Mouse (Mus musculus): ENCODE measurements around the gene Tmx2. TPM values are rescaled to one million over a fixed set of nuclear protein-coding genes. Genes with fewer than 3 reads are reported as not detected.

The Tmx2 gene
- 108 TPM for polyA plus RNA-seq (2017; shearing (Covaris generic))

DNA sequence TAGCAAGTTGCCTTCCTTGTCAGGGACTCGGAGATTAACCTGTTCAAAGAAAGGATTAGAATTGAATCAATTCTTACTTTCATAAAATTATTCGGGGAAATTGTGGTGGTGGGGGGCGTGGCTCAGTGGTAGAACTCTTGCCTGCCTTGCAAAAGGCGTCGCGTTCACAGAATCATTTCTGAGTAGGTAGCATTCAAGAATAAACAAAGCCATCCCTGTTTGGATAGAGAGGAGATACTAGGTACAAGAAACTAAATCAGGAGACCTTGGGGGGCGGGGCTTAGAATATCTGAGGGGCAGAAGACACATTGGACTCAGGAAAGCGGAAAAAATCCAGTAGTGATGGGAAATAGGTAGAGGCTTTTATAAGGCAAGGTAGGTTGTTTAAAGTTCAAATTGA lies at the start of gene Tmx2:
Gene Tmx2, minus strand, starts transcription at position 125 of the 400 bp plus-strand sequence.

GRCm38 (mm10) chr2:84727172-84727858 lies 48.4 kb upstream of the Tmx2 start, which contains the start of gene Clp1:
TSS of gene Clp1 (minus strand) at chr2:84727350.

DNA sequence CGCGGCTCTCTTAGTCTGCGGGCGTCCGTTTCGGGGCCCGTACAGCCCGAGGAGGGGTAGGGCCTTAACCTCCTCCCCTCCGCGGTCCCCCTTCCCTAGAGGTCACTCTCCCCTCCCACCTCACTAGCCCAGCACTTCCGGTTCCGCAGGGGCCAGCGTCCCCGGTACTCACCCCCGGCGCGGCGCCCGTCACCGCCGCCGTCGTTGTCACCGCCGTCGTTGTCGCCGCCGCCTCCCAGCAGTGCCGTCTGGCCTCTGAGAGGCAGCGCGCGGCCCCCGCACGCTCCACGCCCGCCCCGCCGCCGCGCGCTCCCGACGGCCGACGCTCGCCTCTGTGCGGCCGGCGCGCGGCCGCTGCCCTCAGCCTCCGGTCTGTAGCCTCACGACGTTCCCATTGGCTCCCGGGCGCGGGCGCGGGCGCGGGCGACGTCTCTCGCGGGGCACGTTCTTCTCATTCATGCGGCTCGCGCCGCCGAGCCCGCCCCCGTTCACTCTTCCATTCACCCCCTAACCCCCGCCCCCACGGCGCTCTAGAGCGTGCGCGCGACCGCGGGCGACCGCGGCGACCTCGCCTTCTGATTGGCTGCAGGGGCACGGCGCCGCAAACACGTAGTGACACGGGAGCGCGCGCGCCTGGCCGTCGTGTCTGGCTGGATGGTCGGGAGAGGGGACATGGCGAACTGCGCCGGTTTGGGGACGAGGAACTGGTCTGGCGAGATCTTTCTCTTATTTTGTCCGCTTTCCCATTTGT lies 36.0 kb upstream of the Tmx2 start, which contains the start of gene Zdhhc5:
Gene Zdhhc5, minus strand, starts transcription at position 370 of the 751 bp plus-strand sequence.

GRCm38 (mm10) chr2:84677968-84678880 lies 716 bp downstream of the Tmx2 start, which contains the start of the genes Gm28635 and Med19:
TSS of gene Gm28635 (minus strand) at chr2:84678041.
TSS of gene Med19 (plus strand) at chr2:84678402.

DNA sequence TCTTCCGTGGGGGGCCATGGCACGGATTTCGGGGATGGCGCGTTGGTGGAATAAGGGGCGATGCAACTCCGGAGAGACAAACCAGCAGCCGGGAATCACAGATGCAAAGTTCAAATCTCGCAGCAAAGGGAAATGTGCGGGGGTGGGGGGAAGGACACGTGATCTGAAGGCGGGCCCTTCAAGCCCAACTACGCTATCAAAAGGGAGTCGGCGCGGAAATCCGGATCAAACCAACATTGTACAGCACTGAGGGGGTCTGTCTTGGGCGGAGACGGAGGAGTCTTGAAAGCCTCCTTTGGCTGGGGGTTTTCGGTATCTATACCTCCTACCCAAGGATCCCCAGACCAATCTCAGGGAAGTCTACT lies 8.4 kb downstream of the Tmx2 start, which contains the start of gene Selenoh:
Gene Selenoh, minus strand, starts transcription at position 202 of the 365 bp plus-strand sequence.

GRCm38 (mm10) chr2:84658806-84659205 lies 20.1 kb downstream of the Tmx2 start, which contains the start of gene Btbd18:
TSS of gene Btbd18 (plus strand) at chr2:84659079.

DNA sequence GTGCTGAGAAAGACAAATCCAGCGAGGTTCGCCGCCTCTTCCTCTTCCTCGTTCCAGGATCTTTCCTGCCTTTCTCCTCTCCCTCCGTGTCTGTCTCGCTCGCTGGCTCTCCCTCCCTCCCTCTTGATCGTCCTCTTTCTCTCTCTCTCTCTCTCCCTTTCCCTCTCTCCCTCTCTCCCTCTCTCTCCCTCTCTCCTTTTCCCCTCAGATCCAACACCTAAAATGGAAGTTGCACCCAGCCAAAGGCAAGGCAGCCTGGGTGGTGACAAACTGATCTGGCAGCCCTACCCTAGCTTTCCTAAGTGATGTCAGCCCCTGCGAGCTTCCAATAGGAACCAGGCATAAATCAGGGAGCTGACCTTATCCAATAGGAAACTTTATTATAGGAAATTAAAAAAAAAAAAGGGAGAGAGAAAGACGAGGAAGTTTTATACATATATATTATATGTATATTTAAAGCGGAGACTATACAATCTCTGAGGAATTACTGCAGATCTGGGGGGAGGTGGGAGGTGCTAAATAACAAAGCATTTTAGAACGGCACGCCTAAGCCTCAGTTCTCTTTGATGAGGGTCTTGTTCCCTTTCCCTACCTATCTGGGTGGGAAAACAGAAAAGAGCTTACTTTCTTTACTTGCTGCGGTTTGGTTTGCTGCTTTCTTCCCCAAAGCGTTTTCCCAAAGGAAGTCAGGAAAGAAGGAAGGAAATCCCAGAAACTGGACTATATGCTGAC lies 28.3 kb downstream of the Tmx2 start, which contains the start of gene Ctnnd1:
Gene Ctnnd1, minus strand, starts transcription at position 302 of the 732 bp plus-strand sequence.

Other genes with a start within 250 kb of the Tmx2 start
- gene Tfpi, start 202.4 kb downstream of the Tmx2 start, polyA plus RNA-seq (2017; shearing (Covaris generic)), result 11.0 TPM
- gene Ctnnd1, start 28.4 kb downstream of the Tmx2 start, polyA plus RNA-seq (2017; shearing (Covaris generic)), result 2.9 TPM
- 0.12 TPM for gene Btbd18, start 20.1 kb downstream of the Tmx2 start, polyA plus RNA-seq (2017; shearing (Covaris generic))
- gene Selenoh, start 8.4 kb downstream of the Tmx2 start, polyA plus RNA-seq (2017; shearing (Covaris generic)), result 89.0 TPM
- not detected for gene Gm28635, start 1.1 kb downstream of the Tmx2 start, polyA plus RNA-seq (2017; shearing (Covaris generic))
- 41.4 TPM for gene Med19, start 738 bp downstream of the Tmx2 start, polyA plus RNA-seq (2017; shearing (Covaris generic))
- gene Zdhhc5, start 36.0 kb upstream of the Tmx2 start, polyA plus RNA-seq (2017; shearing (Covaris generic)), result 23.4 TPM
- gene Clp1, start 48.2 kb upstream of the Tmx2 start, polyA plus RNA-seq (2017; shearing (Covaris generic)), result 62.7 TPM
- 2.3 TPM for gene Ypel4, start 54.9 kb upstream of the Tmx2 start, polyA plus RNA-seq (2017; shearing (Covaris generic))
- gene Gm19426, start 64.5 kb upstream of the Tmx2 start, polyA plus RNA-seq (2017; shearing (Covaris generic)), result not detected
- not detected for gene Serping1, start 96.3 kb upstream of the Tmx2 start, polyA plus RNA-seq (2017; shearing (Covaris generic))
- gene Ube2l6, start 119.7 kb upstream of the Tmx2 start, polyA plus RNA-seq (2017; shearing (Covaris generic)), result 77.5 TPM
- gene Smtnl1, start 143.5 kb upstream of the Tmx2 start, polyA plus RNA-seq (2017; shearing (Covaris generic)), result not detected
- gene Timm10, start 147.9 kb upstream of the Tmx2 start, polyA plus RNA-seq (2017; shearing (Covaris generic)), result 34.2 TPM
- 12.3 TPM for gene Slc43a1, start 159.7 kb upstream of the Tmx2 start, polyA plus RNA-seq (2017; shearing (Covaris generic))
- not detected for gene Rtn4rl2, start 207.6 kb upstream of the Tmx2 start, polyA plus RNA-seq (2017; shearing (Covaris generic))

All from activated CD4-positive, CD25-positive, alpha-beta regulatory T cell, adult 9 weeks (primary cell).